Mouse (Mus musculus): ENCODE results near the gene Cmss1. TPM values are rescaled to one million over a fixed set of nuclear protein-coding genes. Genes with fewer than 3 reads are reported as not detected.

Cmss1 gene
- total RNA-seq, 2 experiments from 2014 or later: 16.2 to 16.3 TPM

DNA sequence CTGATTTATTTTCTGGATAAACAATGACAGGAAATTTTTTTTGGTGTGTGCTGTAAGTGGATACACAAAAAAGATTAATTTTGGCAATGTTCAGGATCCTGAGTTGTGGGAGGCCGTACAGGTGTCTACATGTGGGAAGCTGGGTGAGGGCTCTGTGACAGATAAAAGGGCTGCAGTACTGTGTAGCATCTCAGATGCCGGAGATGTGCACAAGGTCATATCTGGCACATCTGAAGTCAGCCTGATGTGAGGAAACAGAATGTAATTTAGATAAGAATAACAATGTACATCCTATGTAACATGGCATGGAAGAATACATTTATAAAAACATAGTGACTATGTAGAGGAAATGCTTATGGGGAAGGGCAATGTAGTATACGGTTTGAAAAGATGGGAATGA, 293.2 kb downstream of the Cmss1 start:
- H3K4me3 ChIP-seq: no peak overlapping the region
- no peak for DNase-seq (ENCODE audit: low spot score in 2 of 2)
- TF ChIP-seq CTCF (conservative IDR thresholded peaks at IDR 0.05): no peak
- no peak overlapping the region for H3K27ac ChIP-seq

DNA sequence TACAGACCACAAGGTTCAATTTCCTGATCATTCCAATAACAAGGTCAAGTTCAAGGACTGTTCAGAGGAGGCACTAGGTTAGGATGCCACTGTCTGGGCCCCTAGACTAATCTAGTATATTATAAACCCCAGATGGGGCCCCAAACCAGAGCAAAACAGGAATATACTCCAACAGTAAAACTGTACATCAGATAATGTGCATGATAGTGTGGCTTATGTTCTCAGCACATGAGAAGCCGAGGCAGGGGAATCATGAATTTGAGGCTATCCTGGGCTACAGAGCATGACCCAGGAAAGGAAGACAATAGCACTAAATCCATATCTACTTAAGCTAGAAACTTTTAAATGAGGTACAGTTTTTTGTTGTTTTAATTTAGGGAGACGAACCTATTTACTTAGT, 294.5 kb downstream of the Cmss1 start:
- DNase-seq (ENCODE audit: low spot score in 2 of 2): no peak
- H3K4me3 ChIP-seq: no peak overlapping the region
- TF ChIP-seq CTCF (conservative IDR thresholded peaks at IDR 0.05): no peak
- H3K27ac ChIP-seq: no peak overlapping the region

DNA sequence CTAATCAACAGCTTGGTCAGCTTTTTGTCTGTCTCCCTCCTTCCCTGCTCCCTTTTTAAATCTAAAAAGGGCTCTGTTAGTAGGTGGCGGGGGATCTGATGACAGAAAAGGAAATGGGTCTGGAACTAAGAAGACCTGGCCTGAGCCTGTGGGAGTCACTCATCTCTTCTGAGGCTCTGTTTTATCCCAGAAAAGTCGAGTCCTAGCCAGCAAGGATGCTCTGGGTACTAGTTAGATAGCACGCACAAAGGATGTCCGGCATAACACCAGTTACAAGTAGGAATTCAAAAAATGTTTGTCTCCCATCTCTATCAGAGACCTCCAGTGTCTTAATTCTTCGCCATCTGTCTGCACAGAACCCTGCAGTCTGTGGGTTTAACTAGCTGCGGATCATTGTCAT, 301.2 kb downstream of the Cmss1 start:
- Histone ChIP-seq H3K27ac (no peak overlapping the region), H3K4me3 (no peak overlapping the region)
- no peak for DNase-seq (ENCODE audit: low spot score in 2 of 2)
- no peak for TF ChIP-seq CTCF (conservative IDR thresholded peaks at IDR 0.05)

DNA sequence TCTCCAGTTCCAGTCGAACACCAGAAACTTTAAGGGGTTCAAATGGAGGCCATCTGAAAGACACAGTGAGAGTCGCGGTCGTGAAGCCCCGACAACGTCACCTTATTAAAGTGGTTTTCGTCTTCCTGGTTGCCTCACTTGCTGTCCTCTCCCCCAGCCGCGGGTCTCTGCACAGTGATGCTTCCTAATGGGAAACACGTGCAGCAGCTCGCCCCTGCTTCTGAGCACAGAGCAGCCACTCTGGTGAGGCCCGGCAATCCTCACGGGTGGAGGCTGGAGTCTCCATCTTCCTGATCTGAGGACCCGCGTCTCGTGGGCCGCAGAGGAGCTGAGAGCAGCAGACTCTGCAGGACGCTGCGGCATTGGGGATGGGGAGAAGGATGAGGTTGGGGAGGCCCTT, 302.9 kb downstream of the Cmss1 start:
- Histone ChIP-seq H3K4me3 (no peak overlapping the region), H3K27ac (no peak overlapping the region)
- no peak for DNase-seq (ENCODE audit: low spot score in 2 of 2)
- no peak for TF ChIP-seq CTCF (conservative IDR thresholded peaks at IDR 0.05)

DNA sequence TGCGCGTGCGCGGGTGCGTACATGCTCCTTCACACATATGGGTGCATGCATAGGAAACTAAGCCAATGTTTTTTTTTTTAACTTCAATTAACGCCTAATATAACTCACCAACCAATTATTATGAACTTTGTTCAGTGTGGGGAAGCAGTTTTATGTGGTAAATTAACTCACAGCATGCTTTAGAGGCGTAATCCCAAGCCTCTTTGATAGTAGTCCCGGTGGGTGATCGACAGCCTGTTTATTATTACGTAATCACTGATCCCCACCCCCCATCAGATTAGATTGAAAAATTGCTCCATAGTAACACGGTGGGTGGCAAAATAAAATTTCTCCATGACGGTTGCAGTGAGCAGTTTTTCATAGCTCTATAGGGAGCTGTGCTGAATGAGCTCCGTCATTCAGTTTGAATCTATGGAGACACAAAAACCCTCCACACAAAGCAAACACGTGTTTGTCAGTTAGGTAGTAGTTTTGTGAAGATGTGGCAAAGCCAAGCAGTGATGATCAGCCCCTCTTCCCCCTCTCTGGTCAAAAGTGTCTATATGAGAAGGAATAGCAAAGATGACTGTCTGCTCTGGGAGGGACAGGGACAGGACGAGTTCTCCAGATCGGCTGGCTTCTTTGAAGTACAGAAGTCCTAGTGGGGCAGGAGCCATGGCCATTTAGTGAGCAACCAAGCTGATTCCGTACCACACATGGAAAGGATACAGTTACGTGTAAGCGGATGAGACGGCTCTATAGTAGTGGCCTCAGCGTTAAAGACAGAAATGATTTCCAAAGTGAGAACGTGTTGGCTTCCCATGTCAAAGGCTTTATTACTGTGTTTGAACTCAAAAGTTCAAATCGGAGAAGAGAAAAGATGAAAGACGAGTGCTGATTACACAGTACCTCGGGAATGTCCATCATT, 303.6 kb downstream of the Cmss1 start:
- no peak for TF ChIP-seq CTCF (conservative IDR thresholded peaks at IDR 0.05)
- no peak overlapping the region; the same call in 1 of the 2 replicates for H3K27ac ChIP-seq
- H3K4me3 ChIP-seq: no peak overlapping the region
- DNase-seq (ENCODE audit: low spot score in 2 of 2): no peak

DNA sequence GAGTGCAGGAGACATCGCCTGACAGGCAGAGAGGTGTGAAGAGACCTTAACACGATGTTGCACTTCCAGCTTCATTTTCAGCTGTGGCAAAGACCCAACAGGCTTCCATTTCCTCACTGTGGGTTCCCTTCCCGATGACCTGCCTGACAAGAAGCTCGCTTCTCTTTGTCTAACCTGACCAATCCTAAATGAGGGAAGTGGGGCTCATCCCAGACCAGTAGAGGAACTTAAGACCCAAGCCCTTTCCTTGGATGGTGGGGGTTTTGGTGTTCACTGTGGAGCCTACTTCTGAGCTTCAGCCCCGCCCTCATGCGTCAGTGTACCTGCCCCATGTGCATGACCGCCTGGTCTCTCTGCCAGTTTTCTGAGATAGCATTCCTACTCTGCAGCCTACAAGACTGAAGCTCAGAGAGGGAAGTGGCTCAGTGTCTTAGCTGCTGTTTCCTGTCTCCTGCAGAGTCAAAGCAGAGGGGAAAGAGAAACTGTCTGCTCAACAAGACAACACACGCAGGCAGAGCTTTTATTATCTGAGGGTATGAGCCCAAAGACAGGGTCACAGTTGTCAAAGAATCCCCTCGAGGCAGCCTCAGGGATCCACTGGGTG, 305.1 kb downstream of the Cmss1 start:
- H3K4me3 ChIP-seq: no peak overlapping the region
- DNase-seq (ENCODE audit: low spot score in 2 of 2): no peak
- TF ChIP-seq CTCF (conservative IDR thresholded peaks at IDR 0.05): no peak
- peak overlapping the region; percentile 61 for H3K27ac ChIP-seq

DNA sequence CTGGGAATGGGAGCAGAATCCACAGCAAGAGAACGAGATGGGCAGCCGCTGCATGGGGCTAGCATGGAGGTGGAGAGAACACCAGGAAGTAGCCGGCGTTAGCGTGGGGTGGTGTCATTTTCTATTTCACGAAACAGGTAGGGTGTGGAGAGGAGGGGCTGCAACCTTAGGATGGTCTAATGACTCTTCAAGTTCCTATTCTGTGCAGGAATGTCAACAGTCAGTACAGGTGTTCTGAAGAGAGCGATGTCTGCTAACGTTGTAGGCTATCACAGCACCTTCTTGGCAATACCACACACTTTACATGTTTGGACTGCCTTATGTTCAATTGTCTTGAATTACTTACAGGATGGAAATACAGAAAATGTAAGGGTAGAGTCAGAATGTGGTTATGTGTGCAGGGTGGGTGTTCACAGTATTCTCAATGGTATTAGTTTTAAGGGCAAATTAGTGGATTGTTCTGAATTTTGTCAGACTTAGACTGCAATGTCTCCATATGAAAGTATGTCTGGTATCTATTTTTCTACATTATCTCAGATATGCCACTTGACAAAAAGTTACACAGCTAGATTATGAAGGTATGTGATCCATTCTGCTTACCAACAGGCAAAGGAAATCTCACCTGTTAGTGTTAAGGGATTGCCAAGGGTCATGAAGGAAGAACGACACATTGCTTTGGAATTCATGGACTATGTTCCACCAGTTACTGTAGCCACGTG, 311.3 kb downstream of the Cmss1 start:
- Histone ChIP-seq H3K4me3 (no peak overlapping the region), H3K27ac (no peak overlapping the region)
- no peak for TF ChIP-seq CTCF (conservative IDR thresholded peaks at IDR 0.05)
- DNase-seq (ENCODE audit: low spot score in 2 of 2): no peak

DNA sequence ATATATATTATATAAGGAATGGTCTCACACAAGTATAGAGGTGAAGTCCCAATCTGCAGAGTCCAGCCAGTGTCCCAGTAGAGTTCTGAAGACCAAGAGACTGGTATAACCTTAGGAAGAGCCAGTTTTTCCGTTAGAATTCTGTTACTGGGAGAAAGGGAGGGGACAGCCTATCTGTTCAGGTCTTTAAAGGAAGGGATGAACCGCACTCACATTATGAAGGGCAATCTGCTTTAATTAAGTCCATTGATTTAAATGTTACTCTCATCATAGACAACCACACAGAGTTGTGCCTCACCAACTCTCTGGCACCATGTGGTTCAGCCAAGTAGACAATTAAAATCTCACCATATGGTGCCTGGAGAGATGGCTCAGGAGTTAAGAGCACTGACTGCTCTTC, 313.9 kb downstream of the Cmss1 start, which contains the start of gene Tmem30c:
Gene Tmem30c, minus strand, starts transcription at position 101 of the 400 bp plus-strand sequence.
- no peak for DNase-seq (ENCODE audit: low spot score in 2 of 2)
- no peak for TF ChIP-seq CTCF (conservative IDR thresholded peaks at IDR 0.05)
- H3K27ac ChIP-seq: no peak within 1 kb of the TSS
- no peak within 1 kb of the TSS for H3K4me3 ChIP-seq

DNA sequence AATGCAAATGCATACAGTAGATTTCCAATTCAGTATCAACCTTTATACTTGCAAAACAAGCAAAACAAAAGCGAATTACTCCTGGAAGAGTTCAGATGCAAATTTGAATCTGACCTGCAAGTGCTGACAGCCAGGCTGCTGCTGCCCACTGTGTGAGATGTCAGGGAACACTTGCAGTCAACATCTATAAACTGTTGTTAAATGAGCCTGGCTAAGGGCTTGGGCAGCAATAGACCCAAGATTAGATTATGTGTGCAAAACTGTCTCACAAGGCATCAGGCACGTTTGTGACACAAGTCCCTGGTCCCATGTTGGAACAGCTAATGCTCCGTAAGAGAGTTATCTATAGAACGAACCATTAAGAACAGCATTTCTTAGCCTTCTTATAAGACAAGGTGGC, 314.4 kb downstream of the Cmss1 start:
- Histone ChIP-seq H3K27ac (no peak overlapping the region), H3K4me3 (no peak overlapping the region)
- no peak for DNase-seq (ENCODE audit: low spot score in 2 of 2)
- TF ChIP-seq CTCF (conservative IDR thresholded peaks at IDR 0.05): no peak

DNA sequence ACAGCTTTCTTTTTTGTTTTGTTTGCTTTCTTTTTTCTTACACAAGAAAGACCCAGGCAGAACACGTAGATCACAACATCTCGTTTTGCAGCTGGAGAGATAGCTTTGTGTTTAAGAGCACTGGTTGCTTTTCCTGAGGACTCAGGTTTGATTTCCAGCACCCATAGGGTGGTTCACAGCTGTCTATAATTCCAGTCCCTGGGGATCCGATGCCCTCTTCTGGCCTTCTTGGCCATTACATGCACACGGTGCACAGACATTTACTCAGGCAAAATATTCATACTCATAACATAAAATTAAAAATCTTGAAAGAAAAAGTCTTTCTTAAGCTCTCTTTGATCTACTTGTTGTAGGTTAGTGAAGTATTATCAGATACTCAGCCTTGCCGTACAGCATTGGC, 315.0 kb downstream of the Cmss1 start:
- H3K27ac ChIP-seq: no peak overlapping the region
- TF ChIP-seq CTCF (conservative IDR thresholded peaks at IDR 0.05): peak; percentile 29; the same call in 1 of the 2 replicates
- H3K4me3 ChIP-seq: no peak overlapping the region
- no peak for DNase-seq (ENCODE audit: low spot score in 2 of 2)

DNA sequence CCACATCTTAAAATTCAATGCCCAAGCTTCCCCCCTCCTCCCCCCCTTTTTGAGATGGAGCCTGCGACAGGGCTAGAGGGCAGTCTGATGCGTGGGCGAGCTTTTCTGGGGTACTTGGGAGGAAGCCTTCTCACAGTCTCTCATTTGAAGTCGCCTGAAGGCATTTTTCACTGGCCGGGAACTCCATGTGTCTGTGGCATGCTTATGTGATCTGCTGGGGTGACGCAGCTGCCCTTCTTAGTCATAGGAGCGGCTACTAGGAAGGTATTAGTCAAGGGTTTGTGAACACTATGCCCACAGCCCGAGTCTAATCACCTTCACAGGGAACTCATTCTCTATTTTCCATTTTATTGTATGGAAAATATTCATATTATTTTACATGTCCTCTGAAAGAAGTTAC, 325.2 kb downstream of the Cmss1 start:
- no peak overlapping the region for H3K4me3 ChIP-seq
- H3K27ac ChIP-seq: no peak overlapping the region
- no peak for TF ChIP-seq CTCF (conservative IDR thresholded peaks at IDR 0.05)
- no peak for DNase-seq (ENCODE audit: low spot score in 2 of 2)

DNA sequence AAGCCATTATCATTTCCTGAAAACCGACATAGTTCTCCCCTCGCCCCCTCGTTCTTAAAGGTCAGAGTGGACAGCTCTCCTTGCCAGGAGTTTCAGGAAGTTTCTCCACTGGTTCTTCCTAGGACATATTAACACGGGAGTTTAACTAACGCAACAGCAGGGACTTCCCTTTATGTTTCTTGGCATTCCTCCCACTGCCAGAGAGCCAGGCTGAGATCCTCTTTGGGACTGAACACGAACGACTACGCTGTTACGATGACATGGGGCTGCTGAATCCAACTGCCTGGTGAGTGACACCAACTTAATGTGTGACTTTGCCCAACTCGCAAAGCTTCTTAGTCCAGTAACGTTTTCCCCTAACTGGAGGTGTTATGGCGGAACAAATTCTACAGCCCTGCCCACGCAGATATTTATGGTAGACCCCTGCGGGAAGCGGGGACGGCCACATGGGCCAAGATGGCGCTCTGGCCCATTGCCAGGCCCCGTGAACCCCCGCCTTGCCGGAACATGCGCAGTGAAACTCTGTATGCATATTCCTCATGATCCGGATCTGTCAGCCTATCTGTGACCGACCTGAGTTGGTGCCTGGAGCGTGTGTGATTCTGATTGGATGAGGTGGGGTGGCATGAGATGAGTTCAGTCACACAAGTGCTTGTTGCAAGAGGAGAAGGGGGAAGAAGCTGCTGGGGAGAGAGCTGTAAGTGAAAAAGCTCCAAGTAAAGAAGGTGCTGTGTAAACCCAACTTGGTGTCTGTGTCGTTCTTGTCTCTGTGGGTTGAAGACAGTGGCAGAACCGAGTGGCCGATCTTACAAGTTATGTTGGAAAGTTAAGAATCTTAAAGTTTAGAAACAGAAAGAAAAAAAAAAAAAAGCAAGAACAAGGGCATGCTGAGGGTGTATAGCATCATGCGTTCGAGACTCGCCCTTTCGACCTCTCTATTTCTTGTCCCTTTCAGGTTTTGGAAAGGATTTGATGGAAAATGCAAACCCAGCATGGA, 326.1 kb downstream of the Cmss1 start:
- H3K27ac ChIP-seq: no peak overlapping the region
- DNase-seq (ENCODE audit: low spot score in 2 of 2): no peak
- no peak for TF ChIP-seq CTCF (conservative IDR thresholded peaks at IDR 0.05)
- no peak overlapping the region; the same call in 1 of the 2 replicates for H3K4me3 ChIP-seq
